Comparison of ENCODE assay signal across 21 mouse cellular contexts in genomic region chr9:37203884-37204283, GRCm38 (mm10). TPM values are rescaled to one million over a fixed set of nuclear protein-coding genes. Genes with fewer than 3 reads are reported as not detected.
DNase-seq lines count a peak whose midpoint lies in the region; ATAC-seq lines count a peak whose summit lies in the region.
"Had no signal": no experiment of that assay in that cellular context is flagged by ENCODE, and none has a peak within 500 bp of the region (broad histone marks: within the 10 kb centered on the region; RNA-seq: fewer than 3 reads in every experiment).

No protein-coding gene starts in this region.

- peak; percentile 36 for DNase-seq in forebrain, embryonic 14.5 days (ENCODE audit: low spot score)
- no peak for DNase-seq in liver
- DNase-seq in frontal cortex, postnatal 14 days (ENCODE audit: low spot score in 2 of 2): no peak
- DNase-seq in thymus, adult 18-20 months: no peak
- DNase-seq: adrenal gland, adult 2 months; cerebellum, adult 11-12 months; cerebellum, postnatal 25 days; gastrocnemius, postnatal 36 days; heart, postnatal 10 days; right cerebral cortex, postnatal 25 days had no signal

- H3K4me3 ChIP-seq in forebrain, embryonic 14.5 days (ENCODE audit: low read depth, low read length): no peak overlapping the region
- H3K4me3 ChIP-seq in forebrain, embryonic 12.5 days (replicated peaks): no peak overlapping the region
- H3K4me3 ChIP-seq in liver, embryonic 16.5 days (ENCODE audit: low read depth, low read length): no peak overlapping the region
- no peak overlapping the region for H3K4me3 ChIP-seq in kidney, embryonic 16.5 days (ENCODE audit: low read length)
- H3K4me3 ChIP-seq in midbrain, embryonic 16.5 days (ENCODE audit: low read depth, low read length): no peak overlapping the region
- H3K4me3 ChIP-seq: erythroblast, embryonic 14.5 days; heart, embryonic 10.5 days; hindbrain, embryonic 15.5 days; lung, embryonic 15.5 days; neural tube, embryonic 12.5 days had no signal

- no peak overlapping the region for H3K9ac ChIP-seq in forebrain, embryonic 14.5 days (ENCODE audit: low read length)
- H3K9ac ChIP-seq in forebrain, embryonic 12.5 days: no peak overlapping the region
- no peak overlapping the region for H3K9ac ChIP-seq in liver, embryonic 16.5 days (ENCODE audit: low read depth, low read length)
- no peak overlapping the region for H3K9ac ChIP-seq in kidney, embryonic 16.5 days (replicated peaks; ENCODE audit: low read length)
- no peak overlapping the region for H3K9ac ChIP-seq in midbrain, embryonic 16.5 days (ENCODE audit: low read depth, low read length)
- H3K9ac ChIP-seq: hindbrain, embryonic 15.5 days; lung, embryonic 15.5 days; neural tube, embryonic 12.5 days had no signal

- H3K9me3 ChIP-seq in forebrain, embryonic 14.5 days (replicated peaks; ENCODE audit: control insufficient read depth, low read length): no peaks in the 10 kb centered on the region
- no peaks in the 10 kb centered on the region for H3K9me3 ChIP-seq in forebrain, embryonic 12.5 days
- H3K9me3 ChIP-seq in liver, embryonic 16.5 days (replicated peaks; ENCODE audit: control insufficient read depth, low read length): no peaks in the 10 kb centered on the region
- H3K9me3 ChIP-seq in kidney, embryonic 16.5 days (ENCODE audit: low read length): no peaks in the 10 kb centered on the region
- no peaks in the 10 kb centered on the region for H3K9me3 ChIP-seq in midbrain, embryonic 16.5 days (replicated peaks; ENCODE audit: control insufficient read depth, low read length, poor library complexity, severe bottlenecking)
- H3K9me3 ChIP-seq: heart, embryonic 10.5 days; hindbrain, embryonic 15.5 days; lung, embryonic 15.5 days; neural tube, embryonic 12.5 days had no signal

- H3K27ac ChIP-seq in forebrain, embryonic 14.5 days (ENCODE audit: low read depth, low read length): no peak overlapping the region
- H3K27ac ChIP-seq in forebrain, embryonic 12.5 days: no peak overlapping the region
- no peak overlapping the region for H3K27ac ChIP-seq in liver, embryonic 16.5 days (ENCODE audit: low read length)
- H3K27ac ChIP-seq in kidney, embryonic 16.5 days (ENCODE audit: low read length): peak overlapping the region; percentile 28; the same call in 1 of the 2 replicates
- H3K27ac ChIP-seq in midbrain, embryonic 16.5 days (ENCODE audit: low read length): 0 out of 2 replicates have a peak overlapping the region, but pooled peaks have one; percentile 19
- H3K27ac ChIP-seq: heart, embryonic 10.5 days; hindbrain, embryonic 15.5 days; lung, embryonic 15.5 days; macrophage; neural tube, embryonic 12.5 days had no signal

- no peak overlapping the region for H3K4me2 ChIP-seq in forebrain, embryonic 14.5 days (ENCODE audit: low read length)
- H3K4me2 ChIP-seq in forebrain, embryonic 12.5 days: no peak overlapping the region
- 0 out of 2 replicates have a peak overlapping the region, but pooled peaks have one; percentile 2 for H3K4me2 ChIP-seq in liver, embryonic 16.5 days (ENCODE audit: low read depth, low read length)
- no peak overlapping the region for H3K4me2 ChIP-seq in kidney, embryonic 16.5 days (replicated peaks; ENCODE audit: low read depth, low read length)
- H3K4me2 ChIP-seq in midbrain, embryonic 16.5 days (ENCODE audit: low read length): no peak overlapping the region
- H3K4me2 ChIP-seq: hindbrain, embryonic 15.5 days; liver, embryonic 11.5 days; lung, embryonic 15.5 days; neural tube, embryonic 12.5 days had no signal

- no peak for ATAC-seq in forebrain, embryonic 14.5 days
- ATAC-seq in forebrain, embryonic 12.5 days (ENCODE audit: low FRiP score): no peak
- ATAC-seq in liver, embryonic 16.5 days (ENCODE audit: low read depth): no peak
- no peak for ATAC-seq in kidney, embryonic 16.5 days (ENCODE audit: low FRiP score, low TSS enrichment)
- no peak for ATAC-seq in midbrain, embryonic 16.5 days

- no peaks in the 10 kb centered on the region for H3K27me3 ChIP-seq in forebrain, embryonic 14.5 days (replicated peaks; ENCODE audit: control insufficient read depth, insufficient read depth, low read length)
- H3K27me3 ChIP-seq in forebrain, embryonic 12.5 days: no peaks in the 10 kb centered on the region
- H3K27me3 ChIP-seq in liver, embryonic 16.5 days (ENCODE audit: control insufficient read depth, insufficient read depth, low read depth, low read length): no peaks in the 10 kb centered on the region
- H3K27me3 ChIP-seq in kidney, embryonic 16.5 days (ENCODE audit: insufficient read depth, low read length): no peaks in the 10 kb centered on the region
- H3K27me3 ChIP-seq in midbrain, embryonic 16.5 days (ENCODE audit: control insufficient read depth, insufficient read depth, low read depth, low read length): no peaks in the 10 kb centered on the region
- H3K27me3 ChIP-seq: hindbrain, embryonic 15.5 days; lung, embryonic 15.5 days; neural tube, embryonic 12.5 days had no signal

- WGBS in forebrain, embryonic 14.5 days: 19% methylated on average over 5 of the region's 5 CpGs
- WGBS in forebrain, embryonic 12.5 days: 30% methylated on average over 5 of the region's 5 CpGs
- 54% methylated on average over 5 of the region's 5 CpGs for WGBS in liver, embryonic 16.5 days (ENCODE audit: insufficient replicate concordance)
- 49% methylated on average over 5 of the region's 5 CpGs for WGBS in kidney, embryonic 16.5 days
- WGBS in midbrain, embryonic 16.5 days: 34% methylated on average over 5 of the region's 5 CpGs

- H3K4me1 ChIP-seq in forebrain, embryonic 14.5 days (ENCODE audit: control insufficient read depth, insufficient read depth, low read length): peaks cover 9% of the 10 kb centered on the region; the same call in 1 of the 2 replicates
- peaks cover 22% of the 10 kb centered on the region for H3K4me1 ChIP-seq in forebrain, embryonic 12.5 days
- peaks cover 6% of the 10 kb centered on the region for H3K4me1 ChIP-seq in liver, embryonic 16.5 days (ENCODE audit: control insufficient read depth, low read depth, low read length)
- peaks cover 19% of the 10 kb centered on the region; the same call in 1 of the 2 replicates for H3K4me1 ChIP-seq in kidney, embryonic 16.5 days (ENCODE audit: insufficient read depth, low read length)
- H3K4me1 ChIP-seq in midbrain, embryonic 16.5 days (ENCODE audit: control insufficient read depth, insufficient read depth, low read length): peaks cover 5% of the 10 kb centered on the region
- H3K4me1 ChIP-seq: neural tube, embryonic 12.5 days had no signal

- no peaks in the 10 kb centered on the region for H3K36me3 ChIP-seq in forebrain, embryonic 14.5 days (ENCODE audit: control insufficient read depth, insufficient read depth, low read length)
- H3K36me3 ChIP-seq in forebrain, embryonic 12.5 days (replicated peaks): no peaks in the 10 kb centered on the region
- no peaks in the 10 kb centered on the region for H3K36me3 ChIP-seq in liver, embryonic 16.5 days (ENCODE audit: control insufficient read depth, insufficient read depth)
- H3K36me3 ChIP-seq in kidney, embryonic 16.5 days (ENCODE audit: insufficient read depth, low read length): no peaks in the 10 kb centered on the region
- H3K36me3 ChIP-seq in midbrain, embryonic 16.5 days (ENCODE audit: control insufficient read depth, insufficient read depth, low read length): no peaks in the 10 kb centered on the region
- H3K36me3 ChIP-seq: heart, embryonic 10.5 days; hindbrain, embryonic 15.5 days; lung, embryonic 15.5 days; neural tube, embryonic 12.5 days had no signal

RNA-seq across cellular contexts. Expression of gene Tmem218, which starts 4.1 kb away (rescaled TPM):
- polyA plus RNA-seq in forebrain, embryonic 14.5 days (2014; fragmentation: Nextera tagmentation; extraction: Ambion mirVana): 11.0 and 13.9 TPM in 2 replicates
- polyA plus RNA-seq in forebrain, embryonic 12.5 days (2016; fragmentation: Nextera tagmentation; extraction: Ambion mirVana): 12.0 and 13.6 TPM in 2 replicates
- polyA plus RNA-seq in liver, embryonic 16.5 days (2015; fragmentation: Nextera tagmentation; extraction: Ambion mirVana): 3.4 and 3.5 TPM in 2 replicates
- polyA plus RNA-seq in kidney, embryonic 16.5 days (2015; fragmentation: Nextera tagmentation; extraction: Ambion mirVana): 13.2 and 13.5 TPM in 2 replicates
- 9.2 and 10.0 TPM in 2 replicates for polyA plus RNA-seq in midbrain, embryonic 16.5 days (2015; fragmentation: Nextera tagmentation; extraction: Ambion mirVana)

RNA-seq across cellular contexts. Expression of gene Slc37a2, which starts 51.7 kb away (rescaled TPM):
- 0.88 and 1.1 TPM in 2 replicates for polyA plus RNA-seq in forebrain, embryonic 14.5 days (2014; fragmentation: Nextera tagmentation; extraction: Ambion mirVana)
- 1.1 TPM in 2 replicates for polyA plus RNA-seq in forebrain, embryonic 12.5 days (2016; fragmentation: Nextera tagmentation; extraction: Ambion mirVana)
- polyA plus RNA-seq in liver, embryonic 16.5 days (2015; fragmentation: Nextera tagmentation; extraction: Ambion mirVana): 1.9 and 2.0 TPM in 2 replicates
- polyA plus RNA-seq in kidney, embryonic 16.5 days (2015; fragmentation: Nextera tagmentation; extraction: Ambion mirVana): 2.0 TPM in 2 replicates
- 0.76 and 1.7 TPM in 2 replicates for polyA plus RNA-seq in midbrain, embryonic 16.5 days (2015; fragmentation: Nextera tagmentation; extraction: Ambion mirVana)
- polyA plus RNA-seq: erythroblast, embryonic 14.5 days had no signal

RNA-seq across cellular contexts. Expression of gene Pknox2, which starts 56.7 kb away (rescaled TPM):
- 12.1 and 12.7 TPM in 2 replicates for polyA plus RNA-seq in forebrain, embryonic 14.5 days (2014; fragmentation: Nextera tagmentation; extraction: Ambion mirVana)
- 27.1 and 29.5 TPM in 2 replicates for polyA plus RNA-seq in forebrain, embryonic 12.5 days (2016; fragmentation: Nextera tagmentation; extraction: Ambion mirVana)
- polyA plus RNA-seq in liver, embryonic 16.5 days (2015; fragmentation: Nextera tagmentation; extraction: Ambion mirVana): 0.34 and 0.50 TPM in 2 replicates
- polyA plus RNA-seq in kidney, embryonic 16.5 days (2015; fragmentation: Nextera tagmentation; extraction: Ambion mirVana): 11.0 and 12.7 TPM in 2 replicates
- 32.5 and 34.3 TPM in 2 replicates for polyA plus RNA-seq in midbrain, embryonic 16.5 days (2015; fragmentation: Nextera tagmentation; extraction: Ambion mirVana)
- polyA plus RNA-seq: erythroblast, embryonic 14.5 days; macrophage had no signal

Comparison
In these comparisons a context has a peak if more than half of its experiments do, and no peak if none do; other contexts are left out.
1. H3K27ac ChIP-seq: peak in kidney, embryonic 16.5 days (single experiment) and midbrain, embryonic 16.5 days (single experiment); none in forebrain, embryonic 14.5 days (single experiment), forebrain, embryonic 12.5 days (single experiment) and liver, embryonic 16.5 days (single experiment).